Mouse (Mus musculus) ES-E14 (cell line): ENCODE measurements at regions not wholly inside any gene's neighbourhood (a gene's known extent, or its start where the extent isn't known, plus 50 kb on each side); places are given as distances from the start of the nearest gene placed in this dataset.

Experiments used
- MAFK ChIP-seq: IDR thresholded peaks from 2 replicates; pipeline ENCODE4 v1.6.1; 2014; ENCODE audit warnings: mild to moderate bottlenecking, low read depth, low read length, inconsistent platforms; ENCODE audit not compliant: insufficient read depth
- ZNF384 ChIP-seq: IDR thresholded peaks from 2 replicates; pipeline ENCODE4 v1.6.1; 2012; ENCODE audit warnings: low read depth, low read length, inconsistent platforms

- TF ChIP-seq ZNF384 (no peak), MAFK (no peak)
Observed at GRCm38 (mm10) chr9:115766471-115766870, 142.8 kb upstream of the Gadl1 start.
